Mouse (Mus musculus) adrenal gland, postnatal 36 days (tissue): ENCODE results near the gene 4930486L24Rik. TPM values are rescaled to one million over a fixed set of nuclear protein-coding genes. Genes with fewer than 3 reads are reported as not detected.

Experiments
- total RNA-seq, 2 experiments: library from RNA; stranded (reverse); gene quantifications; 2 replicates each; pipeline ENCODE4 v1.2.3; 2021

The 4930486L24Rik gene
- total RNA-seq, 2 experiments from 2014 or later = 0.50 to 108 TPM

Other genes with a start within 250 kb of the 4930486L24Rik start
- not detected for gene BC051665, start 78.1 kb downstream of the 4930486L24Rik start, total RNA-seq
- gene Ctsll3, start 61.6 kb downstream of the 4930486L24Rik start, total RNA-seq = not detected
- under 1 TPM; 0.36 to 0.99 TPM for gene Gm49392, start 32.4 kb upstream of the 4930486L24Rik start, total RNA-seq
- 1 to 10 TPM; 2.7 to 5.4 TPM for gene Ctla2b, start 33.0 kb upstream of the 4930486L24Rik start, total RNA-seq
- gene Tpbpb, start 40.4 kb upstream of the 4930486L24Rik start, total RNA-seq = not detected
- not detected for gene Gm49393, start 71.1 kb upstream of the 4930486L24Rik start, total RNA-seq
- 1 to 10 TPM in 1 of 2 experiments, under 1 TPM in 1; 0.59 to 2.7 TPM for gene Gm49391, start 72.1 kb upstream of the 4930486L24Rik start, total RNA-seq
- 10 to 100 TPM; 30.3 to 51.8 TPM for gene Ctla2a, start 72.2 kb upstream of the 4930486L24Rik start, total RNA-seq
- gene Tpbpa, start 77.5 kb upstream of the 4930486L24Rik start, total RNA-seq = not detected
- gene Ctsj, start 141.5 kb upstream of the 4930486L24Rik start, total RNA-seq = not detected
- not detected for gene Ctsq, start 176.2 kb upstream of the 4930486L24Rik start, total RNA-seq